Mouse (Mus musculus) megakaryocyte, embryonic 14.5 days (primary cell): ENCODE measurements around the gene Zdhhc21.

ENCODE experiments used
- FLI1 ChIP-seq: IDR thresholded peaks from 2 replicates; pipeline ENCODE4 v1.6.1; 2012; ENCODE audit warnings: low read length, inconsistent platforms, mixed read lengths
- GATA1 ChIP-seq: IDR thresholded peaks from 3 replicates; pipeline ENCODE4 v1.6.1; 2012; ENCODE audit warnings: mixed read lengths, low read length, inconsistent platforms, borderline replicate concordance

GRCm38 (mm10) chr4:82882500-82882899 lies 22.7 kb upstream of the Zdhhc21 start:
- no peak for TF ChIP-seq GATA1
- TF ChIP-seq FLI1, result no peak
